Mouse (Mus musculus): Measurements from ENCODE around the gene Sox2.

- TF ChIP-seq MXI1 (IDR thresholded peaks at IDR 0.05; ENCODE audit: low read depth, low read length) (no peak), POLR2A (IDR thresholded peaks at IDR 0.05; ENCODE audit: control insufficient read depth in 1 of 2, insufficient read depth in 1 of 2, low read depth in 1 of 2, low read length in 2 of 2, poor library complexity in 1 of 2) (no peak), SMC3 (IDR thresholded peaks at IDR 0.05; ENCODE audit: low read depth, low read length) (no peak), RAD21 (IDR thresholded peaks at IDR 0.05; ENCODE audit: low read depth, low read length) (no peak), CTCF (IDR thresholded peaks at IDR 0.05 in 2 of 3, conservative IDR thresholded peaks at IDR 0.05 in 1 of 3; ENCODE audit: control insufficient read depth in 1 of 3, insufficient read depth in 1 of 3, low read depth in 2 of 3, low read length in 3 of 3, poor library complexity in 1 of 3, severe bottlenecking in 1 of 3) (no peak), ZNF384 (IDR thresholded peaks at IDR 0.05; ENCODE audit: low read depth, low read length) (no peak), MYC (IDR thresholded peaks at IDR 0.05; ENCODE audit: low read depth, low read length) (no peak)
Observed at GRCm38 (mm10) chr3:34653235-34653976, 3.2 kb downstream of the Sox2 start.

All from MEL (cell line).